Mouse (Mus musculus) forebrain, embryonic 10.5 days (tissue): ENCODE measurements at regions not wholly inside any gene's neighbourhood (a gene's known extent, or its start where the extent isn't known, plus 50 kb on each side); places are given as distances from the start of the nearest gene placed in this dataset.

Source experiments
- DNase-seq: peaks from one replicate; pipeline ENCODE4 v3.0.0-alpha.2; 2017; ENCODE audit warnings: low spot score; ENCODE audit errors: extremely low spot score
- H3K27ac ChIP-seq: fragments of 300-500 bp; sonication (generic); 2 replicates; pipeline ENCODE4 v1.5.1; 2016; ENCODE audit warnings: mild to moderate bottlenecking
- H3K27me3 ChIP-seq: fragments of 300-500 bp; sonication (generic); 2 replicates; pipeline ENCODE4 v1.6.1; 2016; ENCODE audit warnings: mild to moderate bottlenecking; ENCODE audit not compliant: poor library complexity, severe bottlenecking
- H3K36me3 ChIP-seq: fragments of 300-500 bp; sonication (generic); replicated peaks from 2 replicates; pipeline ENCODE4 v1.6.1; 2016; ENCODE audit warnings: mild to moderate bottlenecking, moderate library complexity
- H3K4me1 ChIP-seq: fragments of 300-500 bp; sonication (generic); 2 replicates; pipeline ENCODE4 v1.6.1; 2016
- H3K4me3 ChIP-seq: fragments of 300-500 bp; sonication (generic); 2 replicates; pipeline ENCODE4 v1.5.1; 2016; ENCODE audit warnings: mild to moderate bottlenecking, moderate library complexity
- H3K9me3 ChIP-seq: fragments of 300-500 bp; sonication (generic); 2 replicates; pipeline ENCODE4 v1.6.1; 2016; ENCODE audit warnings: mild to moderate bottlenecking, moderate library complexity
- WGBS: fragments of 180-500 bp; shearing (Covaris S2); methylation state at CpG from one replicate; pipeline ENCODE4 v1.1.7; 2016; 5-methylcytosine and 5-hydroxymethylcytosine counted together

- Histone ChIP-seq H3K27me3 (no peaks in the 10 kb centered on the region), H3K36me3 (no peaks in the 10 kb centered on the region), H3K9me3 (no peaks in the 10 kb centered on the region), H3K27ac (no peak overlapping the region), H3K4me3 (no peak overlapping the region), H3K4me1 (peaks cover 13% of the 10 kb centered on the region)
- WGBS: 19% methylated on average over 4 of the region's 4 CpGs
- no peak for DNase-seq
Measured at GRCm38 (mm10) chr1:35750092-35750521, 318.1 kb upstream of the Hs6st1 start.

GRCm38 (mm10) chr1:35752636-35753035, 315.6 kb upstream of the Hs6st1 start:
- no peak for DNase-seq
- H3K4me3 ChIP-seq: no peak overlapping the region
- H3K9me3 ChIP-seq: no peaks in the 10 kb centered on the region
- no peaks in the 10 kb centered on the region for H3K27me3 ChIP-seq
- H3K4me1 ChIP-seq: peaks cover 13% of the 10 kb centered on the region
- H3K27ac ChIP-seq: no peak overlapping the region
- WGBS: 94% methylated on average over 9 of the region's 9 CpGs
- H3K36me3 ChIP-seq: no peaks in the 10 kb centered on the region

GRCm38 (mm10) chr1:35754170-35754569, 314.0 kb upstream of the Hs6st1 start:
- no peak for DNase-seq
- Histone ChIP-seq H3K9me3 (no peaks in the 10 kb centered on the region), H3K36me3 (no peaks in the 10 kb centered on the region), H3K27ac (no peak overlapping the region), H3K27me3 (no peaks in the 10 kb centered on the region), H3K4me3 (no peak overlapping the region), H3K4me1 (peaks cover 13% of the 10 kb centered on the region)
- 87% methylated on average over 8 of the region's 11 CpGs for WGBS

GRCm38 (mm10) chr1:35759010-35759409, 309.2 kb upstream of the Hs6st1 start:
- Histone ChIP-seq H3K27ac (no peak overlapping the region), H3K4me3 (no peak overlapping the region), H3K36me3 (no peaks in the 10 kb centered on the region), H3K4me1 (no peaks in the 10 kb centered on the region), H3K27me3 (no peaks in the 10 kb centered on the region), H3K9me3 (no peaks in the 10 kb centered on the region)
- no peak for DNase-seq
- WGBS: 89% methylated on average over 12 of the region's 12 CpGs

- 84% methylated on average over 4 of the region's 4 CpGs for WGBS
- Histone ChIP-seq H3K4me3 (no peak overlapping the region), H3K4me1 (no peaks in the 10 kb centered on the region), H3K27ac (no peak overlapping the region), H3K9me3 (no peaks in the 10 kb centered on the region), H3K36me3 (no peaks in the 10 kb centered on the region), H3K27me3 (no peaks in the 10 kb centered on the region)
- no peak for DNase-seq
Measured at GRCm38 (mm10) chr1:35759600-35759999, 308.6 kb upstream of the Hs6st1 start.

- 85% methylated on average over 9 of the region's 9 CpGs for WGBS
- H3K27ac ChIP-seq: no peak overlapping the region
Measured at GRCm38 (mm10) chr1:35763051-35763450, 305.1 kb upstream of the Hs6st1 start.

GRCm38 (mm10) chr1:35763456-35763855, 304.7 kb upstream of the Hs6st1 start:
- Histone ChIP-seq H3K27ac (no peak overlapping the region), H3K9me3 (no peaks in the 10 kb centered on the region), H3K4me3 (no peak overlapping the region), H3K27me3 (no peaks in the 10 kb centered on the region), H3K4me1 (no peaks in the 10 kb centered on the region), H3K36me3 (no peaks in the 10 kb centered on the region)
- 79% methylated on average over 10 of the region's 10 CpGs for WGBS
- DNase-seq: no peak

More at GRCm38 (mm10) chr1:35763051-35763450, 305.1 kb upstream of the Hs6st1 start:
- Histone ChIP-seq H3K9me3 (no peaks in the 10 kb centered on the region), H3K36me3 (no peaks in the 10 kb centered on the region), H3K27me3 (no peaks in the 10 kb centered on the region), H3K4me1 (no peaks in the 10 kb centered on the region), H3K4me3 (no peak overlapping the region)
- no peak for DNase-seq

GRCm38 (mm10) chr1:35764068-35764467, 304.1 kb upstream of the Hs6st1 start:
- DNase-seq: no peak
- Histone ChIP-seq H3K4me3 (no peak overlapping the region), H3K9me3 (no peaks in the 10 kb centered on the region), H3K27me3 (no peaks in the 10 kb centered on the region), H3K27ac (no peak overlapping the region), H3K4me1 (no peaks in the 10 kb centered on the region), H3K36me3 (no peaks in the 10 kb centered on the region)
- 87% methylated on average over 1 of the region's 1 CpGs for WGBS

GRCm38 (mm10) chr1:35765692-35766091, 302.5 kb upstream of the Hs6st1 start:
- Histone ChIP-seq H3K27me3 (no peaks in the 10 kb centered on the region), H3K4me1 (no peaks in the 10 kb centered on the region), H3K36me3 (no peaks in the 10 kb centered on the region), H3K27ac (no peak overlapping the region), H3K9me3 (no peaks in the 10 kb centered on the region), H3K4me3 (no peak overlapping the region)
- DNase-seq: no peak
- 81% methylated on average over 4 of the region's 4 CpGs for whole genome bisulfite sequencing

GRCm38 (mm10) chr1:35766271-35766670, 301.9 kb upstream of the Hs6st1 start:
- no peak overlapping the region for H3K27ac ChIP-seq
- H3K36me3 ChIP-seq: no peaks in the 10 kb centered on the region
- DNase-seq: no peak
- H3K9me3 ChIP-seq: no peaks in the 10 kb centered on the region
- no peaks in the 10 kb centered on the region for H3K4me1 ChIP-seq
- H3K27me3 ChIP-seq: no peaks in the 10 kb centered on the region
- 92% methylated on average over 5 of the region's 5 CpGs for WGBS
- H3K4me3 ChIP-seq: no peak overlapping the region

- WGBS: 91% methylated on average over 6 of the region's 6 CpGs
- Histone ChIP-seq H3K36me3 (no peaks in the 10 kb centered on the region), H3K27ac (no peak overlapping the region), H3K4me1 (no peaks in the 10 kb centered on the region), H3K27me3 (no peaks in the 10 kb centered on the region), H3K9me3 (no peaks in the 10 kb centered on the region), H3K4me3 (no peak overlapping the region)
- DNase-seq: no peak
Measured at GRCm38 (mm10) chr1:35772567-35772966, 295.6 kb upstream of the Hs6st1 start.

- H3K4me1 ChIP-seq: no peaks in the 10 kb centered on the region
- no peaks in the 10 kb centered on the region for H3K36me3 ChIP-seq
- no peak for DNase-seq
- 90% methylated on average over 2 of the region's 2 CpGs for WGBS
- no peak overlapping the region for H3K4me3 ChIP-seq
- no peaks in the 10 kb centered on the region for H3K9me3 ChIP-seq
- H3K27ac ChIP-seq: no peak overlapping the region
- H3K27me3 ChIP-seq: no peaks in the 10 kb centered on the region
Measured at GRCm38 (mm10) chr1:35774566-35774965, 293.6 kb upstream of the Hs6st1 start.

GRCm38 (mm10) chr1:35782668-35783067, 285.5 kb upstream of the Hs6st1 start:
- Histone ChIP-seq H3K4me1 (no peaks in the 10 kb centered on the region), H3K27me3 (no peaks in the 10 kb centered on the region), H3K4me3 (no peak overlapping the region), H3K36me3 (no peaks in the 10 kb centered on the region), H3K27ac (no peak overlapping the region), H3K9me3 (no peaks in the 10 kb centered on the region)
- no peak for DNase-seq
- WGBS: 84% methylated on average over 2 of the region's 2 CpGs

- Histone ChIP-seq H3K27ac (no peak overlapping the region), H3K9me3 (no peaks in the 10 kb centered on the region), H3K36me3 (no peaks in the 10 kb centered on the region), H3K27me3 (no peaks in the 10 kb centered on the region), H3K4me1 (no peaks in the 10 kb centered on the region), H3K4me3 (no peak overlapping the region)
- WGBS: 88% methylated on average over 6 of the region's 6 CpGs
- DNase-seq: no peak
Measured at GRCm38 (mm10) chr1:35783427-35783826, 284.8 kb upstream of the Hs6st1 start.
